Mouse (Mus musculus): ENCODE measurements around the gene Spint2. TPM values are rescaled to one million over a fixed set of nuclear protein-coding genes. Genes with fewer than 3 reads are reported as not detected.
A peak's percentile ranks its signal among the peaks of the same experiment; 100 is the strongest.
"Not testable (repeated sequence)": the region's sequence is repeated elsewhere in the genome, so short reads cannot be mapped to it uniquely, and the experiment has no call there.

The Spint2 gene
- polyA plus RNA-seq, 1 experiment from 2014 or later, result 118 TPM

- Histone ChIP-seq H3K36me3 (no peaks in the 10 kb centered on the region), H3K27me3 (peaks cover 30% of the 10 kb centered on the region)
Measured at GRCm38 (mm10) chr7:29232247-29233013, 49.3 kb downstream of the Spint2 start, which contains the start of gene Kcnk6. Kcnk6 (minus strand) TSS chr7:29232515.

GRCm38 (mm10) chr7:29231517-29231916, 50.2 kb downstream of the Spint2 start:
- H3K4me2 ChIP-seq, result peak overlapping the region; percentile 98
- no peaks in the 10 kb centered on the region for H3K36me3 ChIP-seq
- H3K9ac ChIP-seq, result no peak overlapping the region
- 54% methylated on average over 3 of the region's 3 CpGs for WGBS
- no peak for ATAC-seq (ENCODE audit: insufficient number of reproducible peaks, insufficient read depth, low FRiP score, low TSS enrichment, low read depth)
- no peaks in the 10 kb centered on the region for H3K9me3 ChIP-seq
- H3K27me3 ChIP-seq, result peaks cover 30% of the 10 kb centered on the region
- peaks cover 12% of the 10 kb centered on the region for H3K4me1 ChIP-seq
- no peak overlapping the region for H3K27ac ChIP-seq
- H3K4me3 ChIP-seq, result peak overlapping the region; percentile 62

More at GRCm38 (mm10) chr7:29232247-29233013, 49.3 kb downstream of the Spint2 start, which contains the start of gene Kcnk6:
- Histone ChIP-seq H3K9ac (peak within 1 kb of the TSS; percentile 69), H3K9me3 (no peaks in the 10 kb centered on the region), H3K27ac (no peak within 1 kb of the TSS), H3K4me3 (peak within 1 kb of the TSS; percentile 62), H3K4me1 (peaks cover 12% of the 10 kb centered on the region), H3K4me2 (peak within 1 kb of the TSS; percentile 98)
- ATAC-seq (ENCODE audit: insufficient number of reproducible peaks, insufficient read depth, low FRiP score, low TSS enrichment, low read depth), result 0 out of 2 replicates have a peak, but pooled peaks have one; percentile 39
- WGBS, result under 1% methylated on average over 62 of the region's 62 CpGs

GRCm38 (mm10) chr7:29230560-29230959, 51.2 kb downstream of the Spint2 start:
- Histone ChIP-seq H3K4me2 (no peak overlapping the region), H3K9me3 (no peaks in the 10 kb centered on the region), H3K9ac (no peak overlapping the region), H3K4me1 (peaks cover 13% of the 10 kb centered on the region), H3K27ac (no peak overlapping the region), H3K36me3 (no peaks in the 10 kb centered on the region), H3K4me3 (no peak overlapping the region), H3K27me3 (peaks cover 30% of the 10 kb centered on the region)
- 21% methylated on average over 3 of the region's 3 CpGs for WGBS
- ATAC-seq (ENCODE audit: insufficient number of reproducible peaks, insufficient read depth, low FRiP score, low TSS enrichment, low read depth), result no peak

GRCm38 (mm10) chr7:29228202-29228601, 53.5 kb downstream of the Spint2 start:
- no peak for ATAC-seq (ENCODE audit: insufficient number of reproducible peaks, insufficient read depth, low FRiP score, low TSS enrichment, low read depth)
- no peaks in the 10 kb centered on the region for H3K9me3 ChIP-seq
- 77% methylated on average over 4 of the region's 4 CpGs for WGBS
- peaks cover 17% of the 10 kb centered on the region for H3K4me1 ChIP-seq
- peaks cover 29% of the 10 kb centered on the region for H3K27me3 ChIP-seq
- H3K36me3 ChIP-seq, result no peaks in the 10 kb centered on the region
- H3K4me3 ChIP-seq, result no peak overlapping the region
- no peak overlapping the region for H3K27ac ChIP-seq
- H3K9ac ChIP-seq, result no peak overlapping the region
- H3K4me2 ChIP-seq, result no peak overlapping the region

GRCm38 (mm10) chr7:29225520-29225919, 56.2 kb downstream of the Spint2 start:
- H3K27ac ChIP-seq, result no peak overlapping the region
- WGBS, result 67% methylated on average over 13 of the region's 13 CpGs
- no peaks in the 10 kb centered on the region for H3K36me3 ChIP-seq
- no peak overlapping the region for H3K4me3 ChIP-seq
- ATAC-seq (ENCODE audit: insufficient number of reproducible peaks, insufficient read depth, low FRiP score, low TSS enrichment, low read depth), result no peak
- H3K4me1 ChIP-seq, result peaks cover 10% of the 10 kb centered on the region
- no peaks in the 10 kb centered on the region for H3K9me3 ChIP-seq
- H3K9ac ChIP-seq, result peak overlapping the region; percentile 64
- peaks cover 8% of the 10 kb centered on the region; the same call in 1 of the 2 replicates for H3K27me3 ChIP-seq
- H3K4me2 ChIP-seq, result peak overlapping the region; percentile 48

GRCm38 (mm10) chr7:29224756-29225394, 56.8 kb downstream of the Spint2 start:
- no peak for ATAC-seq (ENCODE audit: insufficient number of reproducible peaks, insufficient read depth, low FRiP score, low TSS enrichment, low read depth)
- no peak overlapping the region for H3K27ac ChIP-seq
- H3K27me3 ChIP-seq, result 0 out of 2 replicates have a peak, but pooled peaks cover 5% of the 10 kb centered on the region
- H3K9me3 ChIP-seq, result peaks cover 3% of the 10 kb centered on the region
- H3K4me1 ChIP-seq, result peaks cover 10% of the 10 kb centered on the region
- H3K4me2 ChIP-seq, result peak overlapping the region; percentile 48
- H3K4me3 ChIP-seq, result peak overlapping the region; percentile 7; the same call in 1 of the 2 replicates
- no peaks in the 10 kb centered on the region for H3K36me3 ChIP-seq
- WGBS, result 8% methylated on average over 16 of the region's 16 CpGs
- H3K9ac ChIP-seq, result peak overlapping the region; percentile 64

GRCm38 (mm10) chr7:29214846-29215245, 66.9 kb downstream of the Spint2 start:
- no peak overlapping the region for H3K27ac ChIP-seq
- no peak overlapping the region for H3K4me2 ChIP-seq
- 44% methylated on average over 15 of the region's 15 CpGs for WGBS
- peaks cover 11% of the 10 kb centered on the region for H3K27me3 ChIP-seq
- ATAC-seq (ENCODE audit: insufficient number of reproducible peaks, insufficient read depth, low FRiP score, low TSS enrichment, low read depth), result no peak
- peaks cover 8% of the 10 kb centered on the region for H3K9me3 ChIP-seq
- no peak overlapping the region for H3K9ac ChIP-seq
- peaks cover 16% of the 10 kb centered on the region; the same call in 1 of the 2 replicates for H3K4me1 ChIP-seq
- H3K36me3 ChIP-seq, result no peaks in the 10 kb centered on the region; the same call in 1 of the 2 replicates
- H3K4me3 ChIP-seq, result no peak overlapping the region

GRCm38 (mm10) chr7:29214236-29214635, 67.5 kb downstream of the Spint2 start:
- Histone ChIP-seq H3K27ac (no peak overlapping the region), H3K4me1 (peaks cover 16% of the 10 kb centered on the region; the same call in 1 of the 2 replicates), H3K9ac (no peak overlapping the region), H3K4me2 (peak overlapping the region; percentile 54; the same call in 1 of the 2 replicates), H3K9me3 (peaks cover 2% of the 10 kb centered on the region; the same call in 1 of the 2 replicates), H3K27me3 (peaks cover 11% of the 10 kb centered on the region), H3K36me3 (no peaks in the 10 kb centered on the region; the same call in 1 of the 2 replicates), H3K4me3 (peak overlapping the region; percentile 28; the same call in 1 of the 2 replicates)
- no peak for ATAC-seq (ENCODE audit: insufficient number of reproducible peaks, insufficient read depth, low FRiP score, low TSS enrichment, low read depth)
- WGBS, result 75% methylated on average over 2 of the region's 2 CpGs

- peaks cover 16% of the 10 kb centered on the region; the same call in 1 of the 2 replicates for H3K4me1 ChIP-seq
- no peaks in the 10 kb centered on the region for H3K9me3 ChIP-seq
- peak within 1 kb of the TSS; percentile 54 for H3K4me2 ChIP-seq
- ATAC-seq (ENCODE audit: insufficient number of reproducible peaks, insufficient read depth, low FRiP score, low TSS enrichment, low read depth), result peak; percentile 60; the same call in 1 of the 2 replicates
- WGBS, result 3% methylated on average over 20 of the region's 20 CpGs
- H3K9ac ChIP-seq, result no peak within 1 kb of the TSS
- H3K27me3 ChIP-seq, result peaks cover 11% of the 10 kb centered on the region
- no peak within 1 kb of the TSS for H3K27ac ChIP-seq
- peak within 1 kb of the TSS; percentile 45 for H3K4me3 ChIP-seq
- no peaks in the 10 kb centered on the region; the same call in 1 of the 2 replicates for H3K36me3 ChIP-seq
Measured at GRCm38 (mm10) chr7:29213675-29214082, 68.0 kb downstream of the Spint2 start, which contains the start of gene Catsperg1. Catsperg1 (minus strand) TSS chr7:29214035.

- ATAC-seq (ENCODE audit: insufficient number of reproducible peaks, insufficient read depth, low FRiP score, low TSS enrichment, low read depth); H3K9ac ChIP-seq; H3K36me3 ChIP-seq; H3K27ac ChIP-seq; H3K9me3 ChIP-seq: not testable (repeated sequence)
- Histone ChIP-seq H3K4me2 (peak overlapping the region; percentile 54), H3K4me1 (peaks cover 16% of the 10 kb centered on the region; the same call in 1 of the 2 replicates), H3K4me3 (peak overlapping the region; percentile 45), H3K27me3 (peaks cover 11% of the 10 kb centered on the region)
- 18% methylated on average over 40 of the region's 40 CpGs for WGBS
Measured at GRCm38 (mm10) chr7:29212775-29213560, 68.7 kb downstream of the Spint2 start.

Measured in embryonic facial prominence, embryonic 13.5 days (tissue).